In the genomic region with DNA sequence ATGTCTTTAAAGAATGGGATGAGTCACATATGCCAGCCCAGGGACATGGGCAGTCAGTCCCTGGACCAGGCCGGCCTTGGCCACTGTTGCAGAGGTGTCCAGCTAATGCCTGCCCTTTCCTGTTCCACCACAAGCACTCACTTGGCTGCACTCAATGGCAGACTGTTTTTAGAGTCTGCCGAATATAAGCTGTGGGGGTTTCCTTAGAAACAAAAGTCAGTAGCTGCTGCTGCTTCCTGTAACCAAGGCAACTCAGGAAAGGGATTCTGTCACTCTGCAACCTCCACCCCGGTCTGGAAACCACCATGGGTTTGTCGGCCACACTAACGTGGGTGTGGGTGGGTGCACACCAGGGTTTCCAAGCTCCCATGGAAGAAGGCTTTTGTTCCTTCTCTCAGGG, we compare ENCODE assay signal across 8 mouse cellular contexts.
DNase-seq lines count a peak whose midpoint lies in the region; ATAC-seq lines count a peak whose summit lies in the region.

No protein-coding gene starts in this region.

- H3K27me3 ChIP-seq in forebrain, embryonic 10.5 days (ENCODE audit: poor library complexity, severe bottlenecking), result no peaks in the 10 kb centered on the region
- H3K27me3 ChIP-seq in forebrain, embryonic 12.5 days, result no peaks in the 10 kb centered on the region
- H3K27me3 ChIP-seq in midbrain, embryonic 10.5 days (ENCODE audit: low read depth, poor library complexity, severe bottlenecking), result no peaks in the 10 kb centered on the region

- H3K4me2 ChIP-seq in forebrain, embryonic 12.5 days, result no peak overlapping the region

- H3K9me3 ChIP-seq in forebrain, embryonic 10.5 days, result no peaks in the 10 kb centered on the region
- H3K9me3 ChIP-seq in forebrain, embryonic 12.5 days, result no peaks in the 10 kb centered on the region
- H3K9me3 ChIP-seq in midbrain, embryonic 10.5 days (replicated peaks), result no peaks in the 10 kb centered on the region

- H3K27ac ChIP-seq in forebrain, embryonic 10.5 days, result peak overlapping the region; percentile 3; the same call in 1 of the 2 replicates
- no peak overlapping the region for H3K27ac ChIP-seq in forebrain, embryonic 12.5 days
- H3K27ac ChIP-seq in midbrain, embryonic 10.5 days (replicated peaks), result peak overlapping the region; percentile 42; the same call in 1 of the 2 replicates

- peaks cover 29% of the 10 kb centered on the region for H3K4me1 ChIP-seq in forebrain, embryonic 10.5 days
- peaks cover 13% of the 10 kb centered on the region for H3K4me1 ChIP-seq in forebrain, embryonic 12.5 days
- H3K4me1 ChIP-seq in midbrain, embryonic 10.5 days, result peaks cover 22% of the 10 kb centered on the region

- H3K36me3 ChIP-seq in forebrain, embryonic 10.5 days (replicated peaks), result no peaks in the 10 kb centered on the region
- no peaks in the 10 kb centered on the region for H3K36me3 ChIP-seq in forebrain, embryonic 12.5 days (replicated peaks)
- no peaks in the 10 kb centered on the region for H3K36me3 ChIP-seq in midbrain, embryonic 10.5 days

- DNase-seq in forebrain, embryonic 10.5 days (ENCODE audit: extremely low spot score, low spot score), result no peak
- peak; percentile 90 for DNase-seq in adrenal gland, adult 2 months
- peak; percentile 67 for DNase-seq in heart, adult 8-10 months (ENCODE audit: low spot score)
- DNase-seq in kidney, postnatal 36 days, result peak; percentile 49 to 65
- DNase-seq in midbrain, embryonic 10.5 days (ENCODE audit: low spot score), result no peak
- DNase-seq in thymus, adult 18-20 months, result peak; percentile 39 to 61

- no peak overlapping the region for H3K4me3 ChIP-seq in forebrain, embryonic 10.5 days
- no peak overlapping the region for H3K4me3 ChIP-seq in forebrain, embryonic 12.5 days (replicated peaks)
- H3K4me3 ChIP-seq in midbrain, embryonic 10.5 days, result no peak overlapping the region

- H3K9ac ChIP-seq in forebrain, embryonic 12.5 days, result no peak overlapping the region

- no peak for ATAC-seq in forebrain, embryonic 12.5 days (ENCODE audit: low FRiP score)
- ATAC-seq in erythroid progenitor cell, adult 5-6 weeks (replicated peaks; ENCODE audit: low FRiP score, poor library complexity, severe bottlenecking), result no peak

- WGBS in forebrain, embryonic 10.5 days, result 58% methylated on average over 5 of the region's 5 CpGs
- 44% methylated on average over 5 of the region's 5 CpGs for WGBS in forebrain, embryonic 12.5 days
- WGBS in midbrain, embryonic 10.5 days, result 49% methylated on average over 5 of the region's 5 CpGs

Comparison
In these comparisons a context has a peak if more than half of its experiments do, and no peak if none do; other contexts are left out.
1. DNase-seq: peak in adrenal gland, adult 2 months (single experiment), heart, adult 8-10 months (single experiment), kidney, postnatal 36 days (2 of 2) and thymus, adult 18-20 months (2 of 2); none in forebrain, embryonic 10.5 days (single experiment) and midbrain, embryonic 10.5 days (single experiment).